Mouse (Mus musculus) forelimb bud, embryonic 11.5 days (tissue): ENCODE results near the gene Agps.
A peak's percentile ranks its signal among the peaks of the same experiment; 100 is the strongest.
"Not testable (repeated sequence)": the region's sequence is repeated elsewhere in the genome, so short reads cannot be mapped to it uniquely, and the experiment has no call there.

Experiments
- DNase-seq: peaks from one replicate; pipeline ENCODE4 v3.0.0-alpha.2; 2012; ENCODE audit warnings: low read depth, low spot score

Gene Agps

GRCm38 (mm10) chr2:75929786-75930444 lies 97.9 kb downstream of the Agps start:
- DNase-seq, result no peak

- no peak for DNase-seq
Observed at GRCm38 (mm10) chr2:75930941-75931340, 99.0 kb downstream of the Agps start.

- DNase-seq, result peak; percentile 46
Observed at GRCm38 (mm10) chr2:75933541-75933940, 101.6 kb downstream of the Agps start.

GRCm38 (mm10) chr2:75936685-75937084 lies 104.7 kb downstream of the Agps start:
- DNase-seq, result not testable (repeated sequence)

GRCm38 (mm10) chr2:75937520-75938116 lies 105.6 kb downstream of the Agps start:
- not testable (repeated sequence) for DNase-seq

- DNase-seq, result peak; percentile 85
Observed at GRCm38 (mm10) chr2:75938117-75939063, 106.4 kb downstream of the Agps start, which contains the start of gene Ttc30b. TSS of gene Ttc30b (minus strand) at chr2:75938585.

GRCm38 (mm10) chr2:75950685-75951084 lies 118.7 kb downstream of the Agps start:
- DNase-seq, result peak; percentile 51

- no peak for DNase-seq
Observed at GRCm38 (mm10) chr2:75953320-75953719, 121.3 kb downstream of the Agps start.

GRCm38 (mm10) chr2:75955709-75956108 lies 123.7 kb downstream of the Agps start:
- DNase-seq, result no peak

- DNase-seq, result peak; percentile 70
Observed at GRCm38 (mm10) chr2:75959183-75959849, 127.3 kb downstream of the Agps start.

GRCm38 (mm10) chr2:75959850-75960365 lies 127.9 kb downstream of the Agps start:
- DNase-seq, result peak; percentile 79

- DNase-seq, result no peak
Observed at GRCm38 (mm10) chr2:75960366-75961330, 128.7 kb downstream of the Agps start.

- no peak for DNase-seq
Observed at GRCm38 (mm10) chr2:75963211-75963840, 131.3 kb downstream of the Agps start.

- no peak for DNase-seq
Observed at GRCm38 (mm10) chr2:75964051-75964450, 132.1 kb downstream of the Agps start.

GRCm38 (mm10) chr2:75964512-75964911 lies 132.5 kb downstream of the Agps start:
- DNase-seq, result peak; percentile 74

GRCm38 (mm10) chr2:75964972-75965371 lies 133.0 kb downstream of the Agps start:
- peak; percentile 64 for DNase-seq

GRCm38 (mm10) chr2:75974131-75974530 lies 142.2 kb downstream of the Agps start:
- no peak for DNase-seq

- not testable (repeated sequence) for DNase-seq
Observed at GRCm38 (mm10) chr2:75976070-75976469, 144.1 kb downstream of the Agps start.

GRCm38 (mm10) chr2:75977752-75978368 lies 145.9 kb downstream of the Agps start, which contains the start of gene Ttc30a2:
TSS of gene Ttc30a2 (minus strand) at chr2:75978170.
- not testable (repeated sequence) for DNase-seq
